Mouse (Mus musculus) midbrain, embryonic 12.5 days (tissue): Measurements from ENCODE around the gene 4430402I18Rik. TPM values are rescaled to one million over a fixed set of nuclear protein-coding genes. Genes with fewer than 3 reads are reported as not detected.

Experiments used
- ATAC-seq: fragments of 200-750 bp; cut with Nextera tagmentation; 2 replicates; pipeline ENCODE4 v1.8.0; 2017; ENCODE audit warnings: low read depth, moderate TSS enrichment, moderate library complexity; ENCODE audit not compliant: low FRiP score
- H3K27ac ChIP-seq: fragments of 300-500 bp; sonication (generic); replicated peaks from 2 replicates; pipeline ENCODE4 v1.5.1; 2016; ENCODE audit warnings: mild to moderate bottlenecking
- H3K27me3 ChIP-seq: fragments of 300-500 bp; sonication (generic); 2 replicates; pipeline ENCODE4 v1.6.1; 2016; ENCODE audit warnings: mild to moderate bottlenecking
- H3K36me3 ChIP-seq: fragments of 300-500 bp; sonication (generic); 2 replicates; pipeline ENCODE4 v1.6.1; 2016
- H3K4me1 ChIP-seq: fragments of 300-500 bp; sonication (generic); 2 replicates; pipeline ENCODE4 v1.6.1; 2016
- H3K4me2 ChIP-seq: fragments of 300-500 bp; sonication (generic); replicated peaks from 2 replicates; pipeline ENCODE4 v1.6.1; 2016; ENCODE audit warnings: mild to moderate bottlenecking, moderate library complexity
- H3K4me3 ChIP-seq: fragments of 300-500 bp; sonication (generic); 2 replicates; pipeline ENCODE4 v1.5.1; 2016; ENCODE audit warnings: mild to moderate bottlenecking
- H3K9ac ChIP-seq: fragments of 300-500 bp; sonication (generic); replicated peaks from 2 replicates; pipeline ENCODE4 v1.6.1; 2016; ENCODE audit warnings: mild to moderate bottlenecking, moderate library complexity
- H3K9me3 ChIP-seq: fragments of 300-500 bp; sonication (generic); 2 replicates; pipeline ENCODE4 v1.6.1; 2016; ENCODE audit warnings: mild to moderate bottlenecking
- WGBS: fragments of 180-500 bp; shearing (Covaris S2); methylation state at CpG from one replicate; pipeline ENCODE4 v1.1.7; 2016; 5-methylcytosine and 5-hydroxymethylcytosine counted together
- polyA plus RNA-seq: library from polyadenylated mRNA; unstranded; fragments of >200 nt; fragmentation: Nextera tagmentation; extraction: Ambion mirVana; gene quantifications from 2 replicates; pipeline ENCODE4 v1.2.1, GENCODE M21; 2016

Gene 4430402I18Rik
- polyA plus RNA-seq, 1 experiment from 2014 or later = 0.17 TPM

DNA sequence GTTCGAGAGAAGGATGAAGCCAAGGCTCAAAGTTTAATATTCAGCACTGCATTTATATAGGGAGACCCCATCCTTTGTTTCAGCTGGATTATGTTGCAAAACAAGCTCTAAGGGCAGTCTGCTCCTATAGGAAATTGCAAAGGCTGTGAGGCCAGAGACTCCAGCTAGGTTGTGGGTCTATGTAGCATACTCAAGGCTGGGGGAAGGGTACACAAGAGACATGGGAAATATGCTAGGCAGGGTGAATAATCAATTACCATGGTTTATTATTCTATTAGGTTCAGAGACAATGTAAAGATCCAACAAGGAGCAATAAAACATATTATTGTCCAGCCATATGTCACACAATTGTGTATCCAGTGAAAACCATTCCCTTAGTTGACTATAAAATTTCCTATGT lies 75.7 kb downstream of the 4430402I18Rik start:
- H3K9ac ChIP-seq = no peak overlapping the region
- 97% methylated on average over 1 of the region's 1 CpGs for WGBS
- no peaks in the 10 kb centered on the region for H3K9me3 ChIP-seq
- ATAC-seq = no peak
- H3K27ac ChIP-seq = no peak overlapping the region
- H3K4me1 ChIP-seq = 0 out of 2 replicates have a peak, but pooled peaks cover 4% of the 10 kb centered on the region
- no peak overlapping the region for H3K4me2 ChIP-seq
- no peaks in the 10 kb centered on the region for H3K36me3 ChIP-seq
- no peaks in the 10 kb centered on the region for H3K27me3 ChIP-seq
- no peak overlapping the region for H3K4me3 ChIP-seq

DNA sequence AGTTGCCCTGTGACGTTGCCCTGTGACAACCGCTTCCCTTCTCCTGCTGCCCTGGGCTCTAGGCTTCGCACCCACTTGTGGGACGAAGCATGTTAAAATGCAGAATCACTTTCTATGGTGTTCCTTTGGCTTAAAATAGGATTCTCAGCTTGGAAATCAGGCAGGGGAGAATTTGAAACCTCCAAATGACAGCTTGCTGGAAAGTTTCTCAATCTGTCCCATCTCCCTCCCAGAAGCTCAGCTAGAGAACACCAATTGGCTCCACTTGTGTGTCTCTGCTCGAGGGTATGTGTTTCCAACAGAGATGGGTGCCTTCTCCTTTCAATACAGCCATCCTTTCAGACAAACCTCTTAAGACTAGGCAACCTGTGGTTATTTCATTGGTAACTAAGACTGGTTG lies 76.4 kb downstream of the 4430402I18Rik start:
- no peak overlapping the region for H3K4me3 ChIP-seq
- H3K9ac ChIP-seq = no peak overlapping the region
- no peak for ATAC-seq
- H3K27ac ChIP-seq = no peak overlapping the region
- H3K4me2 ChIP-seq = no peak overlapping the region
- H3K36me3 ChIP-seq = no peaks in the 10 kb centered on the region
- no peaks in the 10 kb centered on the region for H3K9me3 ChIP-seq
- H3K27me3 ChIP-seq = no peaks in the 10 kb centered on the region
- 78% methylated on average over 5 of the region's 5 CpGs for WGBS
- 0 out of 2 replicates have a peak, but pooled peaks cover 4% of the 10 kb centered on the region for H3K4me1 ChIP-seq

DNA sequence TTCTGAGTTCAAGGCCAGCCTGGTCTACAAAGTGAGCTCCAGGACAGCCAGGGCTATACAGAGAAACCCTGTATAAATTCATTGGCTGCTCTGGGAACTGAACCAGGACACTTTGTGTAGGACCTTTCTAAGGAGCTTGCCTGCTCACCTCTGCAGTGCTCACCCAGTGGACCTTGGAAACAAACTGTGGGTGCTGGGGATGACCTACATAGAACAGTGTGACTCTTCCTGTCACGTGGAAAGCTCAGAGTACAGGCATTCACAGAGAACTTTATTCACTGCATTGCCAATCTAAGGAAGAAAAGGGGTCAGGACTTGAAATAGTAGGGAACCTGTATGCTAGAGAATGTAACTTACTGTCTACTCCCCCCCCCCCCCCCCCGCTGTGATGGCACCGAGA lies 78.3 kb downstream of the 4430402I18Rik start:
- WGBS = 88% methylated on average over 3 of the region's 3 CpGs
- no peak overlapping the region for H3K4me2 ChIP-seq
- no peak overlapping the region for H3K9ac ChIP-seq
- H3K9me3 ChIP-seq = no peaks in the 10 kb centered on the region
- H3K36me3 ChIP-seq = no peaks in the 10 kb centered on the region
- H3K27ac ChIP-seq = no peak overlapping the region
- ATAC-seq = no peak
- H3K4me1 ChIP-seq = 0 out of 2 replicates have a peak, but pooled peaks cover 4% of the 10 kb centered on the region
- H3K4me3 ChIP-seq = no peak overlapping the region
- H3K27me3 ChIP-seq = no peaks in the 10 kb centered on the region

- Histone ChIP-seq H3K4me3 (no peak overlapping the region), H3K9ac (no peak overlapping the region), H3K36me3 (no peaks in the 10 kb centered on the region), H3K4me1 (0 out of 2 replicates have a peak, but pooled peaks cover 4% of the 10 kb centered on the region), H3K4me2 (no peak overlapping the region), H3K27me3 (no peaks in the 10 kb centered on the region), H3K27ac (no peak overlapping the region), H3K9me3 (no peaks in the 10 kb centered on the region)
- WGBS = 79% methylated on average over 1 of the region's 1 CpGs
- ATAC-seq = no peak
Measured at GRCm38 (mm10) chr19:28888496-28888895, 79.1 kb downstream of the 4430402I18Rik start.

DNA sequence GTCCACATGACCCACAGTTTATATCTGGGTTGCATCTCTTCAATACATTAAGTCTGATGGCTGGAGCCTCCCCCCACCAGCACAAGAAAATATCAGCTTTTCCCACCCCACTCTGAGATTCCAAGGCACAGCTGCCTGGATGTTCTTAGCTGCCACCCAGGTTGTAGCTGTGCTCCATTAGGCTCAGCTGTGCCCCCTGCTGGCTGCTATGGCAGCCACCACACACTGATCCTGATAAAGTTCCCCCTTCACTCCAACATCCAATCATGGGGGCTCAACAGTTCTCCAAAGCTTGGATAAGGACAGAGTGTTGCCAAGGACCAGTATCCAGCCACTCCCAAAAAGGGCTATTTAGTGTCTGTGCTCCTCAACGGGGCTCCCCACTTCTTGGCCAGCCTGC lies 84.5 kb downstream of the 4430402I18Rik start:
- 56% methylated on average over 1 of the region's 1 CpGs for WGBS
- Histone ChIP-seq H3K9me3 (no peaks in the 10 kb centered on the region), H3K27ac (no peak overlapping the region), H3K4me3 (no peak overlapping the region), H3K27me3 (no peaks in the 10 kb centered on the region), H3K4me2 (no peak overlapping the region), H3K9ac (no peak overlapping the region), H3K36me3 (no peaks in the 10 kb centered on the region), H3K4me1 (no peaks in the 10 kb centered on the region; the same call in 1 of the 2 replicates)
- no peak for ATAC-seq

GRCm38 (mm10) chr19:28879476-28879875 lies 88.1 kb downstream of the 4430402I18Rik start:
- Histone ChIP-seq H3K9ac (no peak overlapping the region), H3K4me3 (no peak overlapping the region), H3K27me3 (no peaks in the 10 kb centered on the region), H3K4me1 (peaks cover 3% of the 10 kb centered on the region; the same call in 1 of the 2 replicates), H3K36me3 (no peaks in the 10 kb centered on the region), H3K9me3 (no peaks in the 10 kb centered on the region), H3K27ac (no peak overlapping the region), H3K4me2 (no peak overlapping the region)
- 96% methylated on average over 2 of the region's 2 CpGs for WGBS
- ATAC-seq = no peak

GRCm38 (mm10) chr19:28870351-28870750 lies 97.2 kb downstream of the 4430402I18Rik start:
- Histone ChIP-seq H3K9ac (no peak overlapping the region), H3K4me2 (no peak overlapping the region), H3K4me3 (no peak overlapping the region), H3K9me3 (no peaks in the 10 kb centered on the region), H3K36me3 (no peaks in the 10 kb centered on the region), H3K27ac (no peak overlapping the region), H3K4me1 (no peaks in the 10 kb centered on the region), H3K27me3 (no peaks in the 10 kb centered on the region)
- 60% methylated on average over 2 of the region's 2 CpGs for WGBS
- no peak for ATAC-seq

GRCm38 (mm10) chr19:28869251-28869855 lies 98.2 kb downstream of the 4430402I18Rik start:
- H3K36me3 ChIP-seq = no peaks in the 10 kb centered on the region
- no peaks in the 10 kb centered on the region for H3K27me3 ChIP-seq
- no peak overlapping the region for H3K4me3 ChIP-seq
- H3K4me2 ChIP-seq = no peak overlapping the region
- no peak overlapping the region for H3K9ac ChIP-seq
- no peaks in the 10 kb centered on the region for H3K4me1 ChIP-seq
- H3K27ac ChIP-seq = no peak overlapping the region
- 96% methylated on average over 6 of the region's 6 CpGs for WGBS
- no peak for ATAC-seq
- no peaks in the 10 kb centered on the region for H3K9me3 ChIP-seq

DNA sequence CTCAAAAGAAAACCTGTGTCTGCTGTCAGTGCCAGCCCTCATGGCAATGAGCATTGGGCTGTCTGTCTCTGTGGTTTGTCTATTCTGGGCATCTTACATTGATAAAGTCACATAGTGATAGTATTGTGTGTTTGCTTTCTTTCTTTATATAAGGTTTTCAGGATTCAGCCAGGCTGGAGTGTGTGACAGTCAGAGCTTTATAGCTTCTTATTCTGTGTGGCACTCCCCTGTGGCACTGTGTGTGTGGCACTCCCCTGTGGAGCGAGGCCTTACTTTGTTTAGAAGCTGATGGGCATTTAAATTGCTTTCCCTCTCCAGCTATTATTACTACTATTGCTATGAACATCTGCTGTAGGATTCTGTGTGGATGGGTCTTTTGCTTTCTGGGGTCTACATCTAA lies 102.1 kb downstream of the 4430402I18Rik start:
- Histone ChIP-seq H3K9ac (no peak overlapping the region), H3K27me3 (no peaks in the 10 kb centered on the region), H3K4me3 (no peak overlapping the region), H3K36me3 (no peaks in the 10 kb centered on the region), H3K4me2 (no peak overlapping the region), H3K4me1 (no peaks in the 10 kb centered on the region), H3K27ac (no peak overlapping the region), H3K9me3 (no peaks in the 10 kb centered on the region)
- no peak for ATAC-seq
- 82% methylated on average over 1 of the region's 1 CpGs for WGBS

DNA sequence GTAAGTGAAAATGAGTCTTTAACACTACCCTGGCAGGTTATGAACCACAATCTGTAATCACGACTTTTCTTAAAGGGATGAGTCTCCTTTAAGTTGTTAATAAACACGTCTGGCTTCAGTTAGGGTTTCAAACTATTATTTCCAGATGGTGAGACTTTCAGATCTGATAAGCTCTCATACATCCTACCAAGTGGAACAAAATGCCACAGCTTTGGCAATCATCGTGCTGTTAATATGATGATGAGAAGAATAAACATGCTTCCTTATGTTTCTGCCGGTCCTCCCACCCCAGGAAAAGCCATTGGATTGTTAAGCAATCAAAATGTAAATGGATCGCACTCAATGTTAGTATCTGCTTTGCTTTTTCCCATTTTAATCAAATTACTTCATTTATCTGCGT lies 102.6 kb downstream of the 4430402I18Rik start:
- ATAC-seq = no peak
- no peak overlapping the region for H3K9ac ChIP-seq
- WGBS = 76% methylated on average over 6 of the region's 6 CpGs
- no peaks in the 10 kb centered on the region for H3K9me3 ChIP-seq
- no peak overlapping the region for H3K4me3 ChIP-seq
- no peaks in the 10 kb centered on the region for H3K27me3 ChIP-seq
- no peaks in the 10 kb centered on the region for H3K4me1 ChIP-seq
- H3K27ac ChIP-seq = no peak overlapping the region
- H3K36me3 ChIP-seq = no peaks in the 10 kb centered on the region
- H3K4me2 ChIP-seq = no peak overlapping the region

DNA sequence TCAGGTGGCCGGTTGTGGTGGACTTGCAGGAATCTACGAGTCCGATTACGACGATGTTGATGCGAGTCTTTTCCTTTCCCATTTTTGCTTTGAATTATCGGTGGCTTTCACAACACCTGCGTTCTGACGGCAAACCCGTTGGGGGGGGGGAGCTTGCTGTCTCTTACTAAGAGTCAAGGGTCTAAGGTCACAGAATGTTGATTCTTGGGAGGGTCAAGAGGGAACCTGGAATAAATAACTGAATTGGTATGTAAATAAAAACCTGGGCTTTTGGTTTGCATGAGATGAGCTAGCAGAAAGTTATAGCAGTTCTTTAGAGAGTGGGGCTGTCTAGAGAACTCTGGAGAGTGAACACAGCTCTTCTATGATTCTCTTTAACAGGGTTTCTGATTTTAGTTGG lies 104.0 kb downstream of the 4430402I18Rik start:
- Histone ChIP-seq H3K27me3 (no peaks in the 10 kb centered on the region), H3K4me1 (no peaks in the 10 kb centered on the region), H3K4me3 (no peak overlapping the region), H3K4me2 (no peak overlapping the region), H3K27ac (no peak overlapping the region), H3K9ac (no peak overlapping the region), H3K9me3 (no peaks in the 10 kb centered on the region), H3K36me3 (no peaks in the 10 kb centered on the region)
- 84% methylated on average over 10 of the region's 10 CpGs for WGBS
- ATAC-seq = no peak

- 79% methylated on average over 2 of the region's 2 CpGs for WGBS
- no peak for ATAC-seq
- no peak overlapping the region for H3K27ac ChIP-seq
- no peaks in the 10 kb centered on the region for H3K9me3 ChIP-seq
- no peaks in the 10 kb centered on the region for H3K27me3 ChIP-seq
- H3K4me1 ChIP-seq = no peaks in the 10 kb centered on the region
- no peak overlapping the region for H3K4me3 ChIP-seq
- H3K36me3 ChIP-seq = no peaks in the 10 kb centered on the region
- H3K4me2 ChIP-seq = no peak overlapping the region
- H3K9ac ChIP-seq = no peak overlapping the region
Measured at GRCm38 (mm10) chr19:28860246-28860645, 107.4 kb downstream of the 4430402I18Rik start.

DNA sequence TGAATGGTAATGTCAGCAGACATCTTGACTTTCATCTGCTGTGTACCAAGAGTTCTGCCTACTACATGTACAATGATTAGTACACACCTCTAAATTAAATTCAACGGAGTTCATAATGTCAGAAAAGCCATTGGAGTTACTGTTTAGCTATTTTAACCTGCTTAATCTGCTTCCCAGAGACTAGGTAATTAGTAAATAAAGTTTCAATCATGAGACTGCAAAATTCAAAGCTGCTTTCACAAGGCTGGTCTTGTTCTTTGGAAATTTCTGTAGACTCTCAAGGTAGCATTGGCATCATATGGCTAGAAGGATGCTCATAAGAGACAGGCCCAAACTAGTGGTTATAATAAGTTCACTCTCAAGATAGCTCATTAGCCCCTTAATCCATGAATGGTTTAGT lies 112.8 kb downstream of the 4430402I18Rik start:
- Histone ChIP-seq H3K27ac (no peak overlapping the region), H3K4me1 (no peaks in the 10 kb centered on the region), H3K27me3 (no peaks in the 10 kb centered on the region), H3K36me3 (no peaks in the 10 kb centered on the region), H3K4me3 (no peak overlapping the region), H3K9me3 (no peaks in the 10 kb centered on the region), H3K9ac (no peak overlapping the region), H3K4me2 (no peak overlapping the region)
- 83% methylated on average over 1 of the region's 1 CpGs for WGBS
- ATAC-seq = no peak
